Mouse (Mus musculus) cerebellum, adult 9-10 months (tissue): ENCODE results near the gene Cacna1d.
A peak's percentile ranks its signal among the peaks of the same experiment; 100 is the strongest.

Experiments used
- DNase-seq: peaks from one replicate; pipeline ENCODE4 v3.0.0; 2022

Cacna1d gene

DNA sequence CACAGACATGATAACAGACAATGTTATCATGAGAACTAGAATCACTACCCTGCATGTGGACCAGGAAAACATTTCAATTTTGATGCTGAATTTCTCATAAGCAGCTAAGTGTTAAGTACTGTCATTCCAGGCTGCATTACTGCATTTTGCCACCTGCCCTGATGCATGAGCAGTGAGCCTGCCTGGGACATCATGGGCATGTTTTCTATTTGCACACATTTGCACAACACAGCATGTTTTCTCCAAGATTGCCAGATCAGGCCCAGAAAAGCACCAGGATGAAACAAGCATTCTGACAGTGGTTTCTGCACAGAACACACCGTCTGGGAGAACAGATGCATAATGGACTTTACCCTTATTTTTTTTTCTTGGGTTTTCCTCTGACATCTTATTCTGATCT lies 294.3 kb downstream of the Cacna1d start:
- DNase-seq, result no peak

GRCm38 (mm10) chr14:30196235-30196634 lies 295.0 kb downstream of the Cacna1d start:
- no peak for DNase-seq

DNA sequence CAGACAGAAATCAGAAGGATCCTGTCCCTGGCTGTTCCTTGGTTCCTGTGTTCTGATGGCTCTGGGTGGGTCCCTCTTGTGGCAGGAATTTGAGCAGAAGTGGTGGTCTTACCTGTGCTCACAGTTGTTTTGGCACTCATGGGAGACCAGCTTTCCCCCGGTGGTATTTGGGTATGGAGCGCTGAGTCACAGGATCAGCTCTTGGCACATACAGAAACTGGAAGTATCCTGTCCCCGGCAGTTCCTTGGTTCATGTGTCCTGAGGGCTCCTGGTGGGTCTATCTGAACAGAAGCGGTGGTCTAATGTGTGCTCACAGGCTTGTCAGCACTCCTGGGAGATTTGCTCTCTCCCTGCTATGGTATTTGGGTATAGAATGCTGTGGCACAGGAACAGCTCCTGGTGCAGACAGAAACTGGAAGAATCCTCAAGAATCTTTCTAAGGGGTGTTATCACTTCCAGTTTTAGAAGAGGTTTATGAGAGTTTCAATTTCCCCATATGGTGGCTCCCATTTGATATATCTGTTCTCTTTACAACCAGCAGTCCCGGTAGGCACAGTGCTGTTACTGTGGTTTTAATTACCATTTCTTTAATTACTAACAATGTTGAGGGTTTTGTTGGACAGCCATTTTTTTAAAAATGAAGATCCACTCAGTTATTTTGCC lies 300.8 kb downstream of the Cacna1d start:
- no peak for DNase-seq

DNA sequence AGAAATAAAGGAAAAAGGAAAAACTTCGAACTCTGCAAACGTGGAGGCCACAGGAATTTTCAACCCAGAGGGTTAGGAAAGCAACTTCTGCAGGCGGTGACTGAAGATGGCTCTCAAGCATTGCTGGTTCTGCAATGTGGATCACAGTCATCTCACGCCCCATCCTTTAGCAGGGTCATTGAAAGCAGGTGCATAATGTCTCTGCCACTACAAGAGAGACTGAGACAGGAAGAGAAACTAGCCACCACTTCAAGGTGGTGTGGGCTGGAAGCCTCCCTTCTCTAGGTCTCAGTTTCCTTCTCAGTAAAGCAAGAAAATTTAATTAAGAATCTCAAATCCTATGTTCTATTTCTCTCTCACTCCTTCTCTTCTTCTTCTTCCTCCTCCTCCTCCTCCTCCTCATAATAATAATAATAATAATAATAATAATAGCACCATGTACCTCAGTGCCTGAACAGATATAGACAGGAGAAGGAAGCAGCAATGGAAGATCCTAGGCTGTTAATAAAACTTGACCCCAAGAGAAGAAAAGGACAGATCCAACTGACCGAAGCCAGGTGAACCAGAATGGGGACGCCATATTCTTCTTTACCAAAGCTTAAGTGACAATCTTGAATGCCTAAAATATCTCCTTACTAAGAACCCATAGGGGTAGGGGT lies 305.5 kb downstream of the Cacna1d start:
- DNase-seq, result no peak

DNA sequence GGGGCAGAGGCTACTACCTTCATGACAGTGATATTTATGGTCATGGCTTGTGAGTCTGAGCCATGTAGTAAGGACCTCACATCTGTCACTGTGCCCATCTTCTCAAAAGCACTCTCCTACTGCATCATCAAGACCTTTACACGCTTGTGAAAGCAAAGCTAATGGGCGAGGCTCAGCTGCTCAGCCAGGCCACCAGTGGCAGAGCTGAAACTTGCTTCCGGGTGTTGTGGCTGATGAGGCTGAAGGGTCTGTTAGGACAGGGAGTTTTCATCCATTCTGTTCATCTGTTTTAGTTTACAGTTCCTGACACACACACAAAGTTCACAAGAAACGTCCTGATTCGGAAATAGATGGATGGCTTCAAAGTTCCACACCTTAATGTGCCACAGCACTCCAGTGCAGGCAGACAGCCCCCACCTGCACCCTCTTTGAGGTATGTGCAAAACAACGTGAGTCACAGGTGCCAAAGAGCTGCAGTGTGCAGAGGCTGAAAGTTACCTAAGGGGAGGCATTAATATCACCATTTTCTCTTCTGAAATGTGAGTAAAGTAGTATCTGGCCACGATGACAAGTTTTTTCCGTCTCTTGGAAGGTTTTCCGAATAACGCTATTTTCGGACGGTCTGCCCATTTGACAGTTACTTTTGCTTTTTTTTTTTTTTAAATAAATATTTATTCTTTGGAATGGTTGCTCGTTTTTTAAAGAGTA lies 306.7 kb downstream of the Cacna1d start:
- no peak for DNase-seq

DNA sequence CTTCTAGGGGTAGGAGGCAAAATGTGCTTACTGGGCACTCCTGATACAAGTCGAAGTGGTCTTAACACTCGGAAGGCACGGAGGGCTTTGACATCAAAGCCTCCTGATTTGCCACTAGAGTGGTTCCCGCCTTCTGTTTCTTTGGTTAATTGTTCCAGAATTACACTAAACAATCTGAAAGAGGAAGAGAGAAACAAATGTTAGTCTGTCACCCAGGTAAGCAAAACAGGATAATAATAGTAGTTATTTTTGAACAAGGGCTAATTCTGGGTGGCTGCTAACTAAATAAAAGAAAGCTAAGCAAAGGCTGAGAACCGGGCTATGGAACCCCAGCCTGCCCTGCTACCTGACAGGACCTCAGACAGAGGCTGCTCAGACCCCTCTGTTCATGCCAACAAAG lies 307.2 kb downstream of the Cacna1d start:
- DNase-seq, result no peak

- DNase-seq, result no peak
These were observed 308.4 kb downstream of the Cacna1d start for GRCm38 (mm10) chr14:30182624-30183524.

DNA sequence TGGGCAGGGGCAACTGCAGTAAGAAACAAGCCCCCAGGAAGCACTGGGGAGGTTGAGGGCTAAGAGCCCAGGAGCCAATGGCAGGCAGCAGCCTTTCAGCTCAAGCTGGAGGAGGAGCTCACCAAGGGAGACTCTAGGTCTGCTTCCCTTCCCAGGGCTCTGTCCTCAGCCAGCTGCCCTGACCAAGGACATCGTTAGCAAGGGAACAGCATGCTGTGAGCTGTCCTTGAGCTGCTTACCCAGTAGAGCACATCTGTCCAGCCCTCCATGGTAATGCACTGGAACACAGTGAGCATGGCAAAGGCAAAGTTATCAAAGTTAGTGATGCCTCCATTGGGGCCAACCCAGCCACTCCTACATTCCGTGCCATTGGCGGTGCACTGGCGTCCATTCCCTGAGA lies 312.9 kb downstream of the Cacna1d start:
- no peak for DNase-seq

DNA sequence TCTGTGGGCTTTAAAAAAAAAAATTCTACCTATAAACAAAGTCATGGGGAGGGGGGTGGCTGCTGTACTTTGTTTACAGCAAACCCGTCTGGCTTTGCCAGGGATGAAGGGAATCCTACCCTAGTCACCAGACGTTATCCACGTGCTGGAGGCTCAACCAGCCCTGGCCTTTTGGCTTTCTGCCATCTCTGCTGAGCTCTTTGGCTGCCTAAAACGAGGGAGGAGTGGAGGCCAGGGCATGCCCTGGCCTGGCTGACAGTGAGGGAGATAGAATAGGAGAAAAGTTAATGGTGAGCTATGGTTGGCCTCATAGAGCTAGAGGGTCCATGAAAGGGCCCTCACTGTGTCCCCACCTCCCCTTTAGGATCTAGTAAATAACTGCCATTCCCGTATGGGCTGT lies 313.4 kb downstream of the Cacna1d start:
- peak; percentile 67 for DNase-seq

- DNase-seq, result no peak
These were observed 315.9 kb downstream of the Cacna1d start for GRCm38 (mm10) chr14:30175362-30175761.

DNA sequence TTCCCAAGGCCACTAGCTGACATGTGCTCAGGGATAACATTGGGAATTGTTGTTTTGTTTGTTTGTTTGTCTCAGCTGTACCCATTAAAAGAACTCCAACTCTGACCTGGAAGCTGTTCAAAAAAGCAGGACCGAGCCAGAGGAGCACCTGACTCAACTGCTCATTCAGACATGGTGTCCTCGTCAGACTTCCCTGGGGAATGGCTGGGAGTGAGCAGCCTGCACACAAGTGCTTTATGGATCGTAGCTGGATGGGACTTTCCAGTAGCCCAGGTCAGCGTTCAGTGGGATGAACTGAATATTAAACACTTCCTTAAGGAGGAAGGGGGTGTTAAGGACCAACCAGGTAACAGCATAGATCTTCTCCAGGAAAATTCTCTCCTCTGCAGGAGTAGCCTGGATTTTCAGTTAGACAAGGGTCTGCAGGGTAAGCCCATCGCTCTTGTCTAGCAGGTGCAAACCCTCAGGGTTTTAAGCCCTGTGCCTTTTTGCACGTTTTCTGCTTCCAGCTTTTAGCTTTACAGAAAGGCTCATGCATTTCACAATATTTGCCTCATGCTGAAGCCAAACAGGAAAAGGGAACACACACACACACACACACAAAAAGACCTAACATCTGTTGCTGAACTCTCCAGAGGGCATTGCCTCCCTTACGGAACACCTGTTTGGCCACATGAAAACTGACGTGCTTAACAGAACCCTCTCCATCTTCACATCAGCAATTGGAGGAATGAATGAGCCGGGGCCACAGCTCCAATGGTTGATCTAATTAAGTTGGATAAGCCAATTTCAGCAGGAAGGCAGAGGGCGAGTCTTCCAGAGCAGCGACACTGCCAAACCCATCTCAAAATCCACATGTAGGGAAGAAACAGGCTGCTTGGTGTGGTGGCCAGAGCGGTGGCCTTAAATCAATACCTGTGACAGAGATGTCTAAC lies 318.2 kb downstream of the Cacna1d start:
- DNase-seq, result no peak

GRCm38 (mm10) chr14:30171593-30171992 lies 319.7 kb downstream of the Cacna1d start:
- no peak for DNase-seq

- DNase-seq, result no peak
These were observed 320.2 kb downstream of the Cacna1d start for GRCm38 (mm10) chr14:30171008-30171407.

DNA sequence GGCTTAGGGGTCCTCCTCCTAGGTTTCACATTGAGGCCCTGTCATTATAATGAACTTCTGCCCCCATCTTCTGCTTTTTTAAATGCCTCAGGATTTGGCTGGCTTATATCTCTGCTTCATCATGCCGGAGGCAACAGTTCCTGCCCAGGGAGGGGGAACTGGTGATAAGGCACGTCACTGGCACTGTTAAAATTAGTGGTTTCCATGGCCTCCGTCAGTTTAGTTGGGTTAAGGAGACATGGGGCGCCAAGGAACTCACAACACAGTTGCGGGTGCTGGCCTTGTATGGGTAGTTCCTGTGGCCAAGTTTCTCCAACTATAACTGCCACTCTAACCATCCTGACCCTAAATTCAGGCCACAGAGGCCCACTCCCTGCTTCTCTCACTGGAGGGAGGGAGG lies 321.8 kb downstream of the Cacna1d start:
- no peak for DNase-seq

DNA sequence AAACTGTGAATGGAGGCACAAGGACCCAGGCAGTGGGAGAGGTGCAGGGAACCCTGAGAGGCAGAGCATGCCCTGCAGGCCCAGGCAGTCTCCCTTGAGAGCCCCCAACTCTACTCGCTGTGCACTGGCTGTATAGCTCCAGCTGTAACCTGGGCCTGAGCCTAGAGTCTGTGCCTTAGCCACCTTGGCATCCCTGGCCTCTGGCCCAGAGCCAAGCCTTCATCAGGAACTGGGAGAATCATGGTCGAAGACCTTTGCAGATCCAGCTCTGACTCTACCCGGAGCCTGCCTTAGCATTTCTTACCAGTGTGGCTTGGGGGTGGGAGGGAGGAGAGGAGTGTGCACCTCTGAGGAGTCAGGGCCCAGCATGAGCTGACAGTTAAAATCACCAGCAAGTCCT lies 322.4 kb downstream of the Cacna1d start:
- no peak for DNase-seq

DNA sequence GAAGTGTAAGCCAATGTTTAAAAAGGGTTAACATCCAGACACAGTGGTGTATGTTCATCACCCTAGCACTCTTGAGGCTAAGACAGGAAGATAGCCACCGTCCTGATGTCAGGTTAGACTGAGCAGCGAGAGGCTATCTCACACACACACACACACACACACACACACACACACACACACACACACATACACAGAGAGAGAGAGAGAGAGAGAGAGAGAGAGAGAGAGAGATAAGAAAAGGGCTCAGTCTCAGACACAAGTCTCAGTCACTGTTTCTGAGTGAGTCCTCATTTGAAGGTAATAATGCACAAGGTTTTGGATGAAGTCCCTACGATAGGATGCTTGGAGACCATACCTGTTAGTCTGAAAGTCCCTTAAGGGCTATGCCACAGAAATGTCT lies 322.9 kb downstream of the Cacna1d start:
- no peak for DNase-seq

DNA sequence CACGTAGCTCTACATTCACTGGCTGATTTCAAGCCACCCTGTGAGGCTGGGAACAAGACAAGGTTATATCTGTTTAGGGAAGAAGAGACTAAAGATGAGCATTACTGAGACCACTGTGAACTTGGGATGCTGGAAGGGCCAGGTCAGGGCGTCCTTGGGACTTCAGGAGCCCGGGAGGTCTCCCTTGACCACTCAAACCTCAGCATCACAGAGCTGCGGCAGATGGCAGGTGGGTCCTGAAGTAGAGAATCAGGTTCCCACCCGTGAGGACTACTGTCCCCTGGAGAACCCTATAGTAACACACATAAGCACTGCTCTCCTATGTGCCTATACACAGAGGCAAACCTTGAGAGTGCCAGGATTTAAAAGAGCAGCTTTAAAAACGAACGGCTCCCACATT lies 323.6 kb downstream of the Cacna1d start:
- no peak for DNase-seq

DNA sequence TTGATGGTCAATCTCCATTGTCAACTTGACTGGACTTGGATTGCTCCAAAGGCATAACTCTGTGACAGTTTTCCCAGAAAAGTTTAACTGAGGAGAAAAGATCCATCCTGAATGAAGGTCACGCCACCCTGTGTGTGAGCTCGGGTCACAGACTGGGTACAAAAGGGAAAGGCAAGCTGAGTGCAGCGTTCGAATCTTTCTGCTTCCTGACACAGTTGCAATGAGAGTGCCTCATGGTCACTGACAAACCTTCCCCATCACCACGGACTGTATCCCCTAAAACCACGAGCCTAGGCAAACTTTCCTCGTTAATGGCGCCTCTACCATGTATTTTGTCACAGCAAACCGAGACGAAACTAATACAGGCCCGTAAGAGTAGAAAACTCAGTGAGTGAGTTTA lies 325.2 kb downstream of the Cacna1d start:
- DNase-seq, result no peak

DNA sequence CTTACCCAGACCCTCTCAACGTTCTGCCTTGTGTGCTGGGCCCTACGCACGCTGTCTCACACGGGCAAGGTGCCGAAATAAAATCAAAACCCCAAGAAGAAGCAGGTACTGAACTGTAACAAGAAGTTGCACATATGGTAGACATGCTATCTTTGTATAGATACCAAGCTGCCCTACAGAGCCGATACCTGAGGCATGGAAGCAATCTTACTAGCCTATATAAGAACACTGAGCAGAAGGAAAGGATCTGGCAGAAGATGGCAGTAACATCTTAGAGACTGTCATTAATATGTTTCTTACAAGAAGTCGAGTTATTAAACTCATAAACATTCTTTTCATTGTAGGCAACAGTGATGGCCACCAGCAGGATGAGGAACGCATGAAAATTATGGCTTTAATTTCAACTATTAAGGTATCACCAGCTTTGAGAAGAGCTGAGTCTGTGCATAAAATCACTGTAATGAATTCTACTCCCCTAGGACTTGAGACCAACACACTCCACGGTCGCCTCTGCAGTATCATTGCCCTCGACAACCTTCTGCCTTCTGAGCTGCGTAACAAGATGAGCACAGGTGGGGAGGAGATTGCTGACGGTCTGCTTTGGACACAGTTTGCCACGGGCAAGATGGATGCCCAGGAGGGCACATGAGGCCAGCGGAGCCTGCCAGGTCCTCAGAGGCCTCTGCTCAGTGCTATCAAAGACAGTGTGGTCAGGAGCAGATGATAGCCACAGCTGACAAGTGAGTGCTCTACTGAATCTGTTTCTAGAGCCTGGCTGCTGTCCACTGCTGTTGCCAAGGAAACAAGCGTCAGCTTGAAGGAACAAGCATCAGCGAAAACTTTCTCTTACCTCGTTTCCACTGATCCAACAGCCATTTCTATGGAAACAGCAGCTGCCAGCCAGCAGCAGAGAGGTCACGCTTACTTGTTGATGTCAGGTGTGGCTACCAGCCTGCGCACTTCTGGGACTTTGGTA lies 327.2 kb downstream of the Cacna1d start:
- no peak for DNase-seq

DNA sequence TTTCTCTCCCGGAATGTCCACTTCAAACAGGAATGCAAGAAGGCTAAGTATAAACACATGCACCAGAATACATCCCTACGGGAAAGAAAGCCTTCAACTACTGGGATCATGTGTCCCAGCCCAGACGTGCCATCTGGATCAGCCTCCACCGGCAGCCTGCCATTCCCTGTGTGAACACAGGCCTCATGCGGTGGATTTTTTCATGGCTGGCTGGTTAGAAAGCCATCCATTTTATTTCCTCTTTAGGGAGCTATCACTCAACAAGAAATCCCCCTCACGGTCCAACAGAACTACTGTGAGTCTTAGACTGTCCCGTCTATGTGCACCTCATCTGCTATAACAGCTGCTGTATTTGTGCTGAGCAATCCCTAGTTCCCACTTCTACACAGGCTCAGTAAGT lies 343.5 kb downstream of the Cacna1d start:
- peak; percentile 60 for DNase-seq
